Mouse (Mus musculus): ENCODE measurements around the gene Atp2b1.

The Atp2b1 gene

GRCm38 (mm10) chr10:99037185-99038065, 123.2 kb downstream of the Atp2b1 start:
- DNase-seq: no peak

- no peak for DNase-seq
Observed at GRCm38 (mm10) chr10:99038866-99039265, 124.7 kb downstream of the Atp2b1 start.

GRCm38 (mm10) chr10:99040171-99040570, 126.0 kb downstream of the Atp2b1 start:
- no peak for DNase-seq

GRCm38 (mm10) chr10:99046756-99047550, 132.7 kb downstream of the Atp2b1 start:
- no peak for DNase-seq

- DNase-seq: no peak
Observed at GRCm38 (mm10) chr10:99047551-99047940, 133.3 kb downstream of the Atp2b1 start.

GRCm38 (mm10) chr10:99050093-99050492, 135.9 kb downstream of the Atp2b1 start:
- no peak for DNase-seq

GRCm38 (mm10) chr10:99053111-99053510, 138.9 kb downstream of the Atp2b1 start:
- no peak for DNase-seq

GRCm38 (mm10) chr10:99060588-99060987, 146.4 kb downstream of the Atp2b1 start:
- no peak for DNase-seq

- no peak for DNase-seq
Observed at GRCm38 (mm10) chr10:99061418-99061817, 147.2 kb downstream of the Atp2b1 start.

GRCm38 (mm10) chr10:99062546-99062945, 148.3 kb downstream of the Atp2b1 start:
- no peak for DNase-seq
